Mouse (Mus musculus): ENCODE data around the gene Snx21.
"Not testable (repeated sequence)": the region's sequence is repeated elsewhere in the genome, so short reads cannot be mapped to it uniquely, and the experiment has no call there.

Snx21 gene

DNA sequence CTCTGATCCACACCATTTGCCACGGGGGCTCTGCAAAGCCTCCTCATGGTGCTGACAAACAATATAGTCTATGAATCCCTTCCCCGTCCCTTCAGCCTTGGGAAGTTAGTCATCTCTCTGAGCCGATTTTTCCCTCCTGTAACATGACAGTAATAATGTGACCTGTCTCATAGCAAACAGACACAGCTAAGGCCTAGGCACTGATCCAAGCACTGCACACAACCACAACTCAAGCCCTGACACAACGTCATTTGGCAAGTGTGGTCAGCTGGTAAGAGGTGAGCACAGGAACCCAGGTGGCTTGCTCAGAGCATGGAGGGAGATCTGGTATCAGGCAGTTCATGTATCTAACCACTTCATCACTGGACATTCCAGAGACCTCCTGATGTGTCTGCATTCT lies 10.2 kb downstream of the Snx21 start:
- DNase-seq = no peak

DNA sequence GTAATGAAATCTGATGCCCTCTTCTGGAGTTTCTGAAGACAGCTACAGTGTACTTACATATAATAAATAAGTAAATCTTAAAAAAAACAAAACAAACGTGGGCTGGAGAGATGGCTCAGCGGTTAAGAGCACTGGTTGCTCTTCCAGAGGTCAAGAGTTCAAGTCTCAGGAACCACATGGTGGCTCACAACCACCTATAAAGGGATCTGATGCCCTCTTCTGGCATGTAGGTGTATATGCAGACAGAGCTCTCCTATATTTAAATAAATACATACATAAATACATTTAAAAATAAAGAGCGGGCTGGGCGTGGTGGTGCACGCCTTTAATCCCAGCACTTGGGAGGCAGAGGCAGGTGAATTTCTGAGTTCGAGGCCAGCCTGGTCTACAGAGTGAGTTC lies 12.9 kb downstream of the Snx21 start:
- not testable (repeated sequence) for DNase-seq

DNA sequence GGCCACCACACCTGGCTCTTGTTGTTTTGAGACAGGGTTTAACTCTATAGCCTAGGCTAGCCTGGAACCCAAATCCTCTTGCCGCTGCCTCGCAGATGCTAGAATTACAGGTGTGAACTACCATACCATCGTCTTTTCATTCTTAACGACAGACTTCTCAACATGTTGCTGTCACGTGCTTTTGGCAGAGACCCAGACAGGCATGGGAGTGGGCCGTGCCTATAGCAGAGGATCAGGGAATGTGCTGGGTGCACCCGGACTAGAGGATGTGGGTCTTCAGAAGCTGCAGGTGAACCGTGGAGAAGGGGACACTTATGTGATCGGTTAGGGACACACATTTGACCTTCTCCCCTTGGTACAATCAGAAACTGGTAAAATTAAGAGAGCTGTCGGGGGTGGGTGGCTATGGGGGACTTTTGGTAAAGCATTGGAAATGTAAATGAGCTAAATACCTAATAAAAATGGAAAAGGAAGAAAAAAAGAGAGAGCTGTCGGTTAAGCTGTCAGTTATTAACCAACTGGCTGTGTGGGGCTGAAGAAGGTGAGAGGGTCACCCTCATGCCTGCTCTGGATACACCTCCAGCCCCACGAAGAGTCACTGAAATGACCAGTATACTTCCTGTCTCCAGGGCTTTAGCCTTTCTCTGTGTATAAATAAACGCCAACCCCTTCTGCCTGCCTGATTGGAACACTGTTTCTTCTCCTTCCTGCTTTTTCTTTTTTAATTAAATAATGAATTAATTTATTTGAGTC lies 14.8 kb downstream of the Snx21 start:
- no peak for DNase-seq

DNA sequence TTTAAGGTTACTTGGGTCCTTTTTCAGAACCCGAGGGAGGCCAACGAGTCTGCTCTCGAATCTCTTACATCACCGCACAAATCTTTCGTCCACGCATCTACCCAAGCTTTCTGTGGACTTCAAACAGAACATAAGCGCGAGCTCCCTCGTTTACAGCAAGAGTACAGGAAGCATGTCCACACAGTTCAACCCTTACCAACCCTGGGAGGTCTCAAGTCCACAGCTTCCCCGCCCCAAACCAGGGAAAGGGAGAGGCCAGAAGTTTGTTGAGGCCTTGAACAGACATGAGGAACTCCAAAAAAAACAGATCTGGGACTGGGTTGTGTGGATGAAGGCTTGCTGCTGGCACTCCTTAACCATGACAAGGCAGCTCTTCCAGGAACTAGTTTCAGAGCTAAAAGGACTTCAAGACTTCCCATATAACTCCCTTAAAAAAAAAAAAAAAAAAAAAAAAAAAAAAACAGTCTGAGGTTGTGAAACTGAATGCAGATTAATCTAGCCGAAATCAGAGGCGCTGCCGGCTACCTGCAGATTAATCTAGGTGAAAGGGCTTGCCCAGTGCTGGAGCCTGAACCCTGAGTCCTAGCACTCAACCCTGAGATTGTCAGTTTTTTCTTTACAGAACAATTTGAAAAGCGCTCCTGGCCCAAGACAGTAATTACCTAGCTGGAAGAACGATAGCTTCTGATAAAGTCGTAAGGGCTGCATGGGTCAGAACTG lies 17.7 kb downstream of the Snx21 start:
- DNase-seq = no peak

DNA sequence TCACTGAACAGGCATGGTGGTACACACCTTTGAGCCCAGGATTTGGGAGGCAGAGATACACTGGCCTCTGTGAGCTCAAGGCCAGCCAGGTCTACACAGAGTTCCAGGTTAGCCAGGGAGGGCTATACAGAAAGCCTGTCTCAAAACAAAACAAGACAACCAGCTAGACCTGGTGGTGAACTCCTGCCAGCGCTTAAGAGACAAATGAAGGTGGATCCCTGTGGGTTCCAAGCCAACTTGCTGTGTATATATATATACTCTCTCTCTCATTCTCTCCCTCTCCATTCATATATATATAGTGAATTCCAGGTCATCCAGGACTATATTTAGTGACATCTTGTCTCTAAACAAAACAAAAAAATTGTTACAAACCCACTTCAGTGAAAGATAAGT lies 18.3 kb downstream of the Snx21 start:
- no peak for DNase-seq

DNA sequence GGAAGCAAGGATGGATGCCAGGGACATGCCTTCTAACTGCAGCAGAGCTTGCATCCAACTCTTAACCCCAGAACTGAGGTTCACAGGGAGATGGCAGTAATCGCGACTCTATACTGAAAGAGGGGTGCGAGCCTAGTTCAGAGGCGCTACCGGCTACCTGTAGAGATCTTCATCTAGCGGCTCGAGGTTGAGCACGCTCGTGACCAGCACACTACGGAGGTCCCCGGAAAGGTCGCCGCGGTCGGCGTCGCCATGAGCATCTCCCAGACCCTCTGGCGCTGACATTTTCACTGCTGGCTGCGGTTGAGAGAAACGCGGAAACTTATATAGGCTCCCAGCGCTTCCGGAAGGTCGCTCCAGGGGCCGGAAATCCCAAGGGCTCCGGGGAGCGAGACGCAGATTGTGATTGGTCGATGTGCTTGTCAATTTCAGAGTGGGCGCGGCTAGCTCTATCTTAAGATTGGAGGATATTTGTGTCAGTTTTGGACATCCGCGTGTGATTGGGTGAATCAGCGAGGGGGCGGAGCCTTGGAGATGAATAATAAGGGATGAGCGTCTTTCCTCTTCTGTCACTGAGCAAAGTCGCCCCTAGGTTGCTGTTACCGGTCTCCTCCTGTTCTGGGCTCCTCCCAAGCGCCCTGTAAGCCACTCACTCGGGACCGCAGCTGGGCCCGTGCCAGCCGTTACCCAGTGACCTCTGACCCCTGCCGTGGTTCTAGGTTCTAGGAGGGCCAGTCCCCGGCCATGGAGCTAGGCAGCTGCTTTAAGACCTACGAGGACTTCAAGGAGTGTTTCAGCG lies 19.1 kb downstream of the Snx21 start, which contains the start of the genes Acot8 and Zswim3:
TSS of gene Acot8 (minus strand) at position 350 of the 799 bp plus-strand sequence.
TSS of gene Zswim3 (plus strand) at position 566 of the 799 bp plus-strand sequence.
- peak; percentile 99 for DNase-seq

DNA sequence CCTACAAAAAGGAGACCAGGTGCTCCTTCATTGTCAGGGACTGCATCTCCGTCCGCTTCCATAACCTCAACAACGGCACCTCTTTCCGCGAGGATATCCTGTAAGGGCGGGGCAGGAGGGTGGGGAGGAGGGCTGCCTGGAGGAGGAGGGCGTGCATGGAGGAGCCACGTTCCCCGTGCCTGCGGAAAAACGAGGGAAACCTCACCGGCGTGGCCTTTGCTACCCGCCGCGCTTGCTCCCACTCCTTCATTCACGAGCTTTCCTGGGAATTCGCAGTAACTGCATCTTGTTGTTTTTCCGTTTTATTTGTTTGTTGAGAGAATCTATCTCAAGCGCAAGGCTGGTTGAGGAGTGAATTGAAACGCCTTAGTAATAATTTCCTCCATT lies 19.7 kb downstream of the Snx21 start:
- no peak for DNase-seq

DNA sequence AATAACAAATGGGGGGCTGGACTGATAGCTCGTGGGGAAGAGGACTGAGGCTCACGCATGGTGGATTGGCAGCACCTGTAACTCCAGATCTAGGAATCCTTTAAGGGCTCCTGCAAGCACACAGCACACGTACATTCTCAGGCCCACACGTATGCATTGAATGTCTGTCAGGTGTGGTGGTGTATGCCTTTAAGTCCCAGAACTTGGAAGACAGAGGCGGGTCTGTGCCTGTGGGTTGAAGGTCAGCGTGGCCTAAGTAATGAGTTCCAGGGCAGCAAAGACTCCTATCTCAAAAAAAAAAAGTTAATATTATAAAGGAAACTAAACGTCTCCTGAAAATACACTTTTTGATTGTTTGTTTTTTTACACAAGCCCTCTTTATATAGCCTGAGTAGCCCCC lies 21.0 kb downstream of the Snx21 start:
- no peak for DNase-seq

DNA sequence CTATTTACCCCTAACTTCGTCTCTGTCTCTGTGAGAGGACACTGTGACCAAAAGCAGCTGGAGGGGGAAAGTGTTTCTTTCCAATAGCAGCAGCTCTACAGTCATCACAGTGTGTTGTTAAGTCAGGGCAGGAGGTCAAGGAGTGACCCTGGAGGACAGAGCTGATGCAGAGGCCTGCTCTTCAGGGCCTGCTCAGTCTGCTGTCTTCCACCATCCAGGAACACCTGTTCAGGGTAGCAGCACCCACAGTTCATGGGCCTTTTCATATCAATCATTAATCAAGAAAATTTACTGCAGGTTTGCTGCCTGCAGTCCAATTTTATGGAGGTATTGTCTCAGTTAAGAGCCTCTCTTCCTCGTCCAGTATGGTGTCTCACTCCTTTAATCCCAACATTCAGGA lies 27.9 kb downstream of the Snx21 start:
- no peak for DNase-seq

DNA sequence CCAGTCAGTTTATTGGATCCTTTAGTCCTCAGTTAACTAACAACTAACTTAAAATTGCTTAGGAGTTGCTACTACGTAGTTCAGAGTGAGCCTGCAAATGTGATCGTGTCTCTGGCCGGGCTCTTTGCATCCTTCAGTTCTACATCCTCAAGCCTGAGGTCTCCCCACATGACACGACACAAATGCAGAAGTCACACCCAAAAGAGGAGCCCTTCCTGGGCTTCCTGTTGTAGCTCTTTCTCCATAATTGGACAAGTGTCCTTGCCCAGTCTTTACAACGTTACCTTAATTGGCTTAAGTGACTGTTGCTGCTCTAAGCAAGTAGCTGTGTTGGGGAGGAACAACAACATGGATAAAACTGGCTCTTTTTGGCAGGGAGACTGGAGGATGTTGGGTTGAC lies 29.7 kb downstream of the Snx21 start:
- DNase-seq = no peak

DNA sequence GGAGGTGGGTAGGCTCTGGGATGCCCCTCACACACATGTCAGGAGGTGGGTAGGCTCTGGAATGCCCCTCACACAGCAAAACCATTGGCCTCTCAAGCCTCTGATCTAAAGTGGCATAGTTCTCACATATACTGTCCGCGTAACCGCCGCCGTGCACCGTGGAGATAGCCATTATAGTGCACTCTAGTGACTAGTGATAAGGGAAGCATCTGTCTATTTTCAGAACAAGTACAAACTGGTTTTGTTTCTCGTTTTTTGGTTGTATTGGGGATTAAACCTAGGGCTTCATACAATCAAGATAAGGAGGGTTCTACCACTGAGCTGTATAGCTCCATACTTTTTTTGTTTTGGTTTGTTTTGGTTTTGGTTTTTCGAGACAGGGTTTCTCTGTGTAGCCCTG lies 30.2 kb downstream of the Snx21 start:
- DNase-seq = no peak

DNA sequence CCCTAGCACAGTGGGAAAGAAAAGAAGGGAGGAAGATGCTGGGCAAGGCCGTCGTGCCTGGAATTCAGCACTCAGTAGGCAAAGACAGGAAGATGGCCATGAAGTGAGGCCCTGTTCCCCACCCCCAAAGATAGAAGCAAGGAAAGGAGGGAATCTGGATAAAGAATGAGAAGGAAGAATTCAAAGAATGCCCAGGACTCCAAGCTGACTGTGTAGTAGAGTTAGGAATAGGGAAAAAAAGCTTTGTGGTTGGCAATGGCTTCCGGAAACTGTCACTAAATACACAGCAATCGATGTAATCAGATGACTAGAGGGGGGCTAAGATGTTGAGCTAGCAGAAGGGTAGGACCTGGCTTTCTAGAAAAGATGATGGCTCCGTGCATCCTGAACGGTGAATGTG lies 31.6 kb downstream of the Snx21 start:
- no peak for DNase-seq

DNA sequence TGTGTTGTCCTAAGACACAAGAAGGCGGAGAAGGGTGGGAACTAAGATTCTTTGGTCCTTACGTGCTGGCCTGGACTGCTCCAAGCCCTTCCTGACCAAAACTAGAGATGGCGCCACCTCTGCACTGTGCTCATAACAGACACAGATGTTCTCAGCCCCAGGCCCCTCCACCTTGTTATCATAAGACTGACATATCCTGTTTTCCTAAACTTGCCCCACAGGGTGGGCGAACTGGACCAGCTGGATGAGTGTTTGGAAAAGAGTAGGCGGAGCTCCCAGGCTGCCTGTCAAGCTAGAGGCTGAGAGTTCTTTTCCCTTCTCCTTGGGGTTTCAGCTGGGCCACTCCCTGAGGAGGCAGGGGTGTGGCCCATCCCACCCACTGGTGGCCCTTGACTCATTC lies 32.1 kb downstream of the Snx21 start:
- DNase-seq = no peak

DNA sequence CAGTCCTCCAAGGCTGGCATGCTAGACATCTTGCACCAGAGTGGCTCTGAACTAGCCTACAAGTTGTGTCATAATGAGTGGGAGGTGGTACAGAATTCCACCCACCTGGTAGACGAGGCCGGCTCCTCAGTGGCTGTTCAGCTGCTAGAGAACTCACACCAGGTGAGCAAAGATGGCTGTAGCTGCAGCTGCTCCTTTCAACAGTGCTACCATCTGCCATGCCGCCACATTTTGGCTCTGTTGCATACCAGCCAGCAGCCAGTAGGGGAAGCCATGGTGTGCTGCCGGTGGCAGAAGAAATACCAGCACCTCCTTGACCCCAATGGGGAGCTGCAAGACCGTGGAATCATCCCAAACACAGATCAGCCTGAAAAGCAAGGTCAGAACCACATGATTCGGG lies 35.4 kb downstream of the Snx21 start:
- DNase-seq = no peak

DNA sequence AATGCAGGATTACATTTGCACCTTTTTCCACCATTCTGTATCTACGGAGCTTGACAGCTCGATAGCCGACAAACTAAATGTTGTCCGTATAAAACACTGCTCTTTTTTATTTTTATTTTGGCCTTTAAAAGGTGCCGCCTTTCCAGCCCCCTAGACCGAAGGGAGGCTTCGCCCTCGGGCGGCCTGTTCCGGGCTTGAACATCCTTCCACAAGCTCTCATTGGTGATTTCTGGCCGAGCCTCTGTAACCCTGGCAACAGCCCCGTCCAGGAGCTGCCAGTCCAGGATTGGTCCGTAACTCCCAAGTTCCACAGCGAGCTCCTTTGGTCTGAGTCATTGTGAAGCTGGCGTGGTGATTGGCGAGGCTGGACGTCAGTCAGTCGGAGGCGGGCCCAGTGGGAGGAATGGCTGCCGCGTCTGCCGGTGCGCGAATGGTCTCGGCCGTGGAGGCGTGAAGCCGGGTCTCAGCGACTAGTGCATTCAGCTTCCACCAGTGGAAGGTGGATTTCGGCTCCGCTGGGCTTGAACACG lies 37.1 kb downstream of the Snx21 start, which contains the start of gene Zswim1:
TSS of gene Zswim1 (plus strand) at position 51 of the 530 bp plus-strand sequence.
- DNase-seq = peak; percentile 99 to 100

DNA sequence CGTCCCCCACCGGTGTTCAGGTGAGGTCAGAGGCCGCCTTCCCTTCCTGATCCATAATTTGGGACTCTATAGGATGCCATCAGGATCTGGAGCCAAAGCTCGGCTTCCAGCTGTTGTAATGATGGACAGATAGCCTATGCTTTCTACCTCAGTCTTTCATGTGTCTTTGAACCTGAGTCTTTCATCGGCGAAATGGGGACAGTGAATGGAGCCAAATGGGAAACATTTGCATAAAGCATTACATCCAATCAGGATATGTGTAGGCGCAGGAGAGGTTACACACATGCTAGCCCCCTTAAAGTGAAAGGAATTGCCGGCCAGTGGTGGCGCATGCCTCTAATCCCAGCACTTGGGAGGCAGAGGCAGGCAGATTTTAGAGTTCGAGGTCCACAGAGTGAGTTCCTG lies 37.6 kb downstream of the Snx21 start:
- no peak for DNase-seq

DNA sequence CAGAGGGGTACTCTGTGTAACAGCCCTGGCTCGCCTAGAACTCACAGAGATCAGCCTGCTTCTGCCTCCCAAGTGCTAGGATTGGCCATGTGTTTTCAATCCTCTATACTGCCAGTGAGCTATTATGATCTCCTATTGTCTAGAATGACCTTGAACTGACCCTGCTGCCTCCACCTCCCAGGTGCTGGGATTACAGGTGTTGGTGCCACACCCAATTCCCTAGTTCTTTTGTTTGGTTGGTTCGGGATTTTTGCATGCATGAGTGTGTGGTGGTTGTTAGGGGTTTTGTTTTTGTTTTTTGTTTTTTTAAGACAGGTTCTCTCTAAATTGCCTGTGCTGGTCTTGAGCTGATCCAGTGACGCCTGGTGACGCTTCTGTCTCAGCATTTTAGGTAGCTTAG lies 38.3 kb downstream of the Snx21 start:
- no peak for DNase-seq

DNA sequence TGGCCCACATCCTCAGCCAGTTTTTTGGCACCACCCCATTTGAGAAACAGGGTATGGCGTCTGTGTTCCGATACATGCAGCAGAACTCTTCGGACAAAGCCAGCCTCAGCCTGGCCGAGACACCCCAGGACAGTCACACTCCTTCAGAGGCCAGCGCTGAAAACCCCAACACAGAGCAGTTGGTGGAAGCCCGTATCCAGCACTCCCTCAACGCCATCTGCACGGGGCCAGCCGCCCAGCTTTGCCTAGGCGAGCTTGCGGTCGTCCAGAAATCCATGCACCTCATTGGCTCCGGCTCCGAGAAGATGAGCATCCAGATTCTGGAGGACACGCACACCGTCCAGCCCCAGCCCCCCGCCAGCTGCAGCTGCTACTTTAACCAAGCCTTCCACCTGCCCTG lies 39.9 kb downstream of the Snx21 start:
- no peak for DNase-seq

DNA sequence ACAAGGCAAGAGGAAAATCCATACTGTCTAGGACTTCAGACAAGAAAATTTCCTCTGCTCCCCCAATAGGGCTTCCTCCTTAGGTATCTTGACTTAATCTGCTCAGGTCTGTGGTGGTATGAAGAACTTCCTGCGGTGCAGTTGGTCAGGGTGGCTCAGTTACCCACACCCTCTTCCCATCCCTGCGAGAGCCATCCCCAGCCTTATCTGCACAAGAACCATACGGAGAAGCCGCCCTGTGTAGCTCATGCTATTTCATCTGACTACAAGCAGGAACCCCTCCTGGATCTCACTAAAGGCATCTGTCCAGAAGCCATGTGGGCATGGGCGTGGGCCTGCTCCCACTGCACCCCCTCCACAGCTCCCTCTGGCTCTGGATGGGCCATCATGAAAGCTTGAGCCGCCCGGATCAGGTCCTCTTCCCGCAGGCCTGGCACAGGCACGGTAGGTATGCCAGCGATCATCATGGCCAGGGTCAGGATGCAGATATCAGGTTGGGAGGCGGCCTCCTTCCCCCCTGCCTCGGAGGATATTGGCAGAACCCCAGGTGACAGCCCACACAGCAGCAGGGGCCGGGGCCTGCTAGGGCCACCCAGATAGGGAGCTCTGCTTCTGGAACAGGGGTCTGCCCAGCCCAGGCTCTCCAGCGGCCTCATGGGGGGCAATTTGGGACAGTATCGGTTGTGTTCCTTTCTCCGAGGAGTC lies 41.7 kb downstream of the Snx21 start:
- DNase-seq = no peak

DNA sequence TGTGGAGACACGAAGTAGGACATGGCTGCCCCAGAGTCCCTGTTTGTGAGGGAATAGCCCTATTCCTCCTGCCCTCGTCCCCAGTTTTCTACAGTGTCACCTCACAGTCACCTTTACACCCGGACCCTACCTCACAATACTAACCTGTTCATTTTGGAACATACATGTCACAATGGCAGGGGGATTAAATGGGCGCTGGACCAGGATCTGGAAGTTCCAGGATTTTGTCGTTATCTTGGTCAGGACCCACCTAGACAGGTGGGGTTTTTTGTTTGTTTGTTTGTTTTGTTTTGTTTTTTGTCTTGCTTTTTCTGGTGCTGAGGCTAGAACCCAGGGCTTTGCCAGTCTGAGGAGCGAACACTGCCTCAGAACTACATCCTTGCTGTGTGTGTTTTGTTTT lies 42.8 kb downstream of the Snx21 start, which contains the start of gene Spata25:
TSS of gene Spata25 (minus strand) at position 101 of the 400 bp plus-strand sequence.
- no peak for DNase-seq

DNA sequence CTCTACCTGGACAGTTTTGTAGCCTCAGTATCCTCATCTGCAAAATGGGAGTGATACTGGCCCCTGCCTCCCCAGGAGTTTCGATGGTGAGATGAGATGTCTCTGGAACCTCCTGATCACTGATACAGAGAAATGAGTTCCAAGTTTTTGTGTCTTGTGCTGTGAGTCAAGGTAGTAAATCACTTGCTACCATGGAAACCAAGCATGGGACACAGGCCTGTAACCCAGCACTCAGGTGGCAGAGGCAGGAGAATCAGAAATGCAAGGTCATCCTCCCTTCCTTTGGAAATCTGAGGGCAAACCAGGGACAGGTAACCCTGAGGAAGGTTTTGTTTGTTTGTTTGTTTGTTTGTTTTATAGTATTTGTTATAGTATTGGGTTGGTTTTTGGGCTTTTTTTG lies 43.5 kb downstream of the Snx21 start:
- no peak for DNase-seq

DNA sequence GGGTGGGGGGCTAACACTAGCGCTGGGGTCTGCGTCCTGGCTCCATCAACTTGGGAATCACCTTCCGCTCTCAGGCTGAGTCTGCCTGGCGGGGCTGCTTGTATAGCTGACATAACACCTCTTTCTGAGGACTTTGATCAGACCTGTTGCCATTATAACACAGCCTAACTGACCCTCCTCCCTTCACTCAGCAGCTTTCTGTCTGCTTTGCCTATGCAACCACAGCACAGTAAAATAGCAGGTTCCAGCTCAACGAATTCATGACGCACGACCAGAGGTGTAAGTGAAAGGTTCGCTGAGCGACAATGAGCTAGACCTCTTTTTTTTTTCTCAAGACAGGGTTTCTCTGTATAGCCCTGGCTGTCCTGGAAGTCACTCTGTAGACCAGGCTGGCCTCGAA lies 45.4 kb downstream of the Snx21 start:
- peak; percentile 16 to 41 for DNase-seq
